ENCODE assay signal across 11 mouse cellular contexts in genomic region chr4:46341831-46342680, GRCm38 (mm10). TPM values are rescaled to one million over a fixed set of nuclear protein-coding genes. Genes with fewer than 3 reads are reported as not detected.
DNase-seq lines count a peak whose midpoint lies in the region; ATAC-seq and TF ChIP-seq lines count a peak whose summit lies in the region.
"Had no signal": no experiment of that assay in that cellular context is flagged by ENCODE, and none has a peak within 500 bp of the region (broad histone marks: within the 10 kb centered on the region; RNA-seq: fewer than 3 reads in every experiment).

No protein-coding gene starts in this region.

- no peak overlapping the region for H3K9ac ChIP-seq in heart, embryonic 13.5 days
- H3K9ac ChIP-seq in lung, embryonic 15.5 days, result no peak overlapping the region
- no peak overlapping the region for H3K9ac ChIP-seq in lung, postnatal 0 days (replicated peaks; ENCODE audit: low read depth)
- H3K9ac ChIP-seq in limb, embryonic 12.5 days (replicated peaks), result no peak overlapping the region
- no peak overlapping the region for H3K9ac ChIP-seq in neural tube, embryonic 15.5 days (replicated peaks)

- no peak overlapping the region for H3K27ac ChIP-seq in heart, embryonic 13.5 days (replicated peaks)
- H3K27ac ChIP-seq in lung, embryonic 15.5 days, result no peak overlapping the region
- H3K27ac ChIP-seq in lung, postnatal 0 days (ENCODE audit: low read length), result no peak overlapping the region
- no peak overlapping the region for H3K27ac ChIP-seq in limb, embryonic 12.5 days
- no peak overlapping the region for H3K27ac ChIP-seq in neural tube, embryonic 15.5 days (replicated peaks)

- peaks cover 35% of the 10 kb centered on the region for H3K4me1 ChIP-seq in heart, embryonic 13.5 days
- peaks cover 13% of the 10 kb centered on the region for H3K4me1 ChIP-seq in lung, embryonic 15.5 days
- no peaks in the 10 kb centered on the region; the same call in 1 of the 2 replicates for H3K4me1 ChIP-seq in lung, postnatal 0 days (ENCODE audit: insufficient read depth, low read depth, low read length)
- 0 out of 2 replicates have a peak, but pooled peaks cover 12% of the 10 kb centered on the region for H3K4me1 ChIP-seq in limb, embryonic 12.5 days (replicated peaks)
- H3K4me1 ChIP-seq in neural tube, embryonic 15.5 days, result peaks cover 34% of the 10 kb centered on the region

- H3K4me2 ChIP-seq in heart, embryonic 13.5 days, result peak overlapping the region; percentile 52
- H3K4me2 ChIP-seq in lung, embryonic 15.5 days, result peak overlapping the region; percentile 57
- H3K4me2 ChIP-seq in lung, postnatal 0 days (replicated peaks; ENCODE audit: low read depth, low read length), result no peak overlapping the region
- peak overlapping the region; percentile 52 for H3K4me2 ChIP-seq in limb, embryonic 12.5 days
- H3K4me2 ChIP-seq in neural tube, embryonic 15.5 days, result peak overlapping the region; percentile 35

- H3K9me3 ChIP-seq in heart, embryonic 13.5 days, result no peaks in the 10 kb centered on the region
- no peaks in the 10 kb centered on the region for H3K9me3 ChIP-seq in lung, embryonic 15.5 days
- no peaks in the 10 kb centered on the region for H3K9me3 ChIP-seq in lung, postnatal 0 days (ENCODE audit: low read length)
- no peaks in the 10 kb centered on the region for H3K9me3 ChIP-seq in limb, embryonic 12.5 days
- H3K9me3 ChIP-seq in neural tube, embryonic 15.5 days (replicated peaks), result no peaks in the 10 kb centered on the region

- no peak for TF ChIP-seq EP300 in lung, postnatal 0 days (IDR thresholded peaks at IDR 0.05)

- TF ChIP-seq CTCF in lung, postnatal 0 days (IDR thresholded peaks at IDR 0.05), result no peak

- no peaks in the 10 kb centered on the region for H3K36me3 ChIP-seq in heart, embryonic 13.5 days
- no peaks in the 10 kb centered on the region for H3K36me3 ChIP-seq in lung, embryonic 15.5 days
- no peaks in the 10 kb centered on the region for H3K36me3 ChIP-seq in lung, postnatal 0 days (ENCODE audit: insufficient read depth, low read length)
- no peaks in the 10 kb centered on the region for H3K36me3 ChIP-seq in limb, embryonic 12.5 days
- no peaks in the 10 kb centered on the region for H3K36me3 ChIP-seq in neural tube, embryonic 15.5 days

- H3K4me3 ChIP-seq in heart, embryonic 13.5 days, result peak overlapping the region; percentile 50
- peak overlapping the region; percentile 39; the same call in 1 of the 2 replicates for H3K4me3 ChIP-seq in lung, embryonic 15.5 days
- H3K4me3 ChIP-seq in lung, postnatal 0 days (ENCODE audit: low read depth, low read length), result no peak overlapping the region
- peak overlapping the region; percentile 18; the same call in 1 of the 2 replicates for H3K4me3 ChIP-seq in limb, embryonic 12.5 days (replicated peaks)
- peak overlapping the region; percentile 5; the same call in 1 of the 2 replicates for H3K4me3 ChIP-seq in neural tube, embryonic 15.5 days (replicated peaks)

- no peak for ATAC-seq in heart, embryonic 13.5 days (ENCODE audit: extremely low read depth, insufficient number of reproducible peaks, low FRiP score, low TSS enrichment)
- no peak for ATAC-seq in lung, embryonic 15.5 days (ENCODE audit: borderline replicate concordance, extremely low read depth, low FRiP score, low TSS enrichment)
- no peak for ATAC-seq in lung, postnatal 0 days
- ATAC-seq in limb, embryonic 12.5 days (ENCODE audit: insufficient number of reproducible peaks, insufficient read depth, low FRiP score, low TSS enrichment, low read depth), result no peak
- no peak for ATAC-seq in neural tube, embryonic 15.5 days (ENCODE audit: low FRiP score)

- peaks cover 100% of the 10 kb centered on the region for H3K27me3 ChIP-seq in heart, embryonic 13.5 days (replicated peaks)
- peaks cover 100% of the 10 kb centered on the region for H3K27me3 ChIP-seq in lung, embryonic 15.5 days
- H3K27me3 ChIP-seq in lung, postnatal 0 days (replicated peaks; ENCODE audit: insufficient read depth, low read length), result peaks cover 86% of the 10 kb centered on the region
- peaks cover 97% of the 10 kb centered on the region for H3K27me3 ChIP-seq in limb, embryonic 12.5 days
- peaks cover 92% of the 10 kb centered on the region for H3K27me3 ChIP-seq in neural tube, embryonic 15.5 days (replicated peaks)

- no peak for DNase-seq in heart, postnatal 14 days
- DNase-seq in lung, postnatal 0 days (ENCODE audit: low spot score), result no peak
- DNase-seq in frontal cortex, postnatal 10 days (ENCODE audit: low spot score in 2 of 2), result no peak
- no peak for DNase-seq in thymus, postnatal 10 days (ENCODE audit: low spot score in 2 of 2)
- DNase-seq: lung, adult 2 months had no signal

- 15% methylated on average over 22 of the region's 22 CpGs for WGBS in heart, embryonic 13.5 days
- 15% methylated on average over 22 of the region's 22 CpGs for WGBS in lung, embryonic 15.5 days
- WGBS in lung, postnatal 0 days, result 15% methylated on average over 22 of the region's 22 CpGs
- WGBS in limb, embryonic 12.5 days, result 11% methylated on average over 22 of the region's 22 CpGs
- WGBS in neural tube, embryonic 15.5 days, result 9% methylated on average over 22 of the region's 22 CpGs

- intact Hi-C loops in heart, postnatal 14 days (cut with DNase I), result no loop called here

RNA-seq across cellular contexts. Expression of gene Foxe1, which starts 1.4 kb away (rescaled TPM):
- polyA plus RNA-seq in heart, embryonic 13.5 days (2015; fragmentation: Nextera tagmentation; extraction: Ambion mirVana), result not detected in 2 replicates
- not detected for total RNA-seq in heart, postnatal 14 days (2021)
- 0.05 TPM in 1 of 2 replicates, not detected in the other for polyA plus RNA-seq in lung, embryonic 15.5 days (2015; fragmentation: Nextera tagmentation; extraction: Ambion mirVana)
- polyA plus RNA-seq in lung, postnatal 0 days (2015; fragmentation: Nextera tagmentation; extraction: Ambion mirVana), result not detected in 2 replicates
- polyA plus RNA-seq in limb, embryonic 12.5 days (2016; fragmentation: Nextera tagmentation; extraction: Ambion mirVana), result not detected in 2 replicates
- polyA plus RNA-seq in neural tube, embryonic 15.5 days (2015; fragmentation: Nextera tagmentation; extraction: Ambion mirVana), result not detected in 2 replicates
- total RNA-seq: heart, adult 8-10 months; left cerebral cortex, adult 8-10 months had no signal

RNA-seq across cellular contexts. Expression of gene Trmo, which starts 47.2 kb away (rescaled TPM):
- 7.1 and 9.4 TPM in 2 replicates for polyA plus RNA-seq in heart, embryonic 13.5 days (2015; fragmentation: Nextera tagmentation; extraction: Ambion mirVana)
- 1 to 10 TPM; 4.3 to 4.8 TPM for total RNA-seq in heart, postnatal 14 days (2021)
- 10.0 and 11.2 TPM in 2 replicates for polyA plus RNA-seq in lung, embryonic 15.5 days (2015; fragmentation: Nextera tagmentation; extraction: Ambion mirVana)
- polyA plus RNA-seq in lung, postnatal 0 days (2015; fragmentation: Nextera tagmentation; extraction: Ambion mirVana), result 8.2 and 8.3 TPM in 2 replicates
- polyA plus RNA-seq in limb, embryonic 12.5 days (2016; fragmentation: Nextera tagmentation; extraction: Ambion mirVana), result 8.8 and 9.0 TPM in 2 replicates
- polyA plus RNA-seq in neural tube, embryonic 15.5 days (2015; fragmentation: Nextera tagmentation; extraction: Ambion mirVana), result 8.4 and 10.7 TPM in 2 replicates
